Mouse (Mus musculus): ENCODE measurements around the gene F2r. TPM values are rescaled to one million over a fixed set of nuclear protein-coding genes. Genes with fewer than 3 reads are reported as not detected.

Gene F2r
- polyA plus RNA-seq, 1 experiment from 2014 or later: 107 TPM

DNA sequence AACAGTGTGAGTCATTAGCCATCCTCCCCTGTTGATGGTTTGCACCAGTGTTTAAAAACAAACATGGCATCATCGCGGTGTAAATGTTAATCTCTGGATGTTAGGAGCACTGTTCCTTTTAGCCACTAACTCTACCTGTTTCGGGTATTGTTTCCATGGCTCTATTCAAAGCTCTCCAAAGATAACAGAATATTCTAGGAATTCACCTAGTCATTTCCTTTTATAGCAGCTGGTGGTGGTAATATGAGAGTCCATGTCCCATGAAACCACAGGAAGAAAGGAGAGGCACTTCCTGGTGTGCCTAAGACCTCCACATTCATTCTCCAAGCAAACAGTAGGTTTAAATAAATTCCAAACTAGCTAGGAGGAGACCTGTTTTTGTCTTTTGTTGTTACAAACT lies 4.8 kb upstream of the F2r start:
- Histone ChIP-seq H3K4me3 (ENCODE audit: low read length) (no peak overlapping the region), H3K36me3 (ENCODE audit: control insufficient read depth, insufficient read depth) (no peaks in the 10 kb centered on the region), H3K27me3 (ENCODE audit: control insufficient read depth, insufficient read depth, low read length) (no peaks in the 10 kb centered on the region), H3K4me2 (ENCODE audit: low read depth, low read length) (no peak overlapping the region), H3K9ac (ENCODE audit: low read length) (no peak overlapping the region), H3K27ac (ENCODE audit: low read length) (no peak overlapping the region), H3K4me1 (ENCODE audit: control insufficient read depth, insufficient read depth, low read length) (peaks cover 16% of the 10 kb centered on the region), H3K9me3 (replicated peaks; ENCODE audit: control insufficient read depth, low read length) (no peaks in the 10 kb centered on the region)
- ATAC-seq (replicated peaks; ENCODE audit: extremely low read depth, insufficient read depth, low FRiP score): no peak
- WGBS: 66% methylated on average over 3 of the region's 3 CpGs

DNA sequence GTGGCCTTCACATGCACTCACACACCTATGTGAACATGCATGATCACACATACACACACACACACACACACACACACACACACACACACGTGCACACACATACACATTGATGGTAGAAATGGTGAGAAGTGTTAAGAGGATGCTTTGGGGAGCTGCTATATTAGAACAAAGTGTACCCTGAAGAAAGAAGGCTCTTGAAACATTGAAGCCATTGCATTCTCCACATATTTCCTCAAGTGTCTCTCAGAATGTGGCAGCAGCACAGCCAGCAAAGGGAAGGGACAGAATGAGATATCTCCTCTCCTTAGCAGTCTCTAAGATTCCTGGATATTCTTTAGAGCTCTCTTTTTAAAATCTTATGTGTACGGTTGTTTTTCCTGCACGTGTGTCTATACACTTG lies 3.3 kb upstream of the F2r start:
- Histone ChIP-seq H3K9ac (ENCODE audit: low read length) (no peak overlapping the region), H3K36me3 (ENCODE audit: control insufficient read depth, insufficient read depth) (no peaks in the 10 kb centered on the region), H3K4me1 (ENCODE audit: control insufficient read depth, insufficient read depth, low read length) (peaks cover 22% of the 10 kb centered on the region), H3K27me3 (ENCODE audit: control insufficient read depth, insufficient read depth, low read length) (no peaks in the 10 kb centered on the region), H3K4me2 (ENCODE audit: low read depth, low read length) (no peak overlapping the region), H3K4me3 (ENCODE audit: low read length) (no peak overlapping the region), H3K9me3 (replicated peaks; ENCODE audit: control insufficient read depth, low read length) (no peaks in the 10 kb centered on the region), H3K27ac (ENCODE audit: low read length) (peak overlapping the region; percentile 16; the same call in 1 of the 2 replicates)
- ATAC-seq (replicated peaks; ENCODE audit: extremely low read depth, insufficient read depth, low FRiP score): no peak
- 41% methylated on average over 3 of the region's 3 CpGs for WGBS

GRCm38 (mm10) chr13:95618859-95619258 lies 572 bp upstream of the F2r start:
- 0 out of 2 replicates have a peak, but pooled peaks have one; percentile 3 for ATAC-seq (replicated peaks; ENCODE audit: extremely low read depth, insufficient read depth, low FRiP score)
- H3K4me1 ChIP-seq (ENCODE audit: control insufficient read depth, insufficient read depth, low read length): peaks cover 45% of the 10 kb centered on the region

GRCm38 (mm10) chr13:95617671-95618171 lies 566 bp downstream of the F2r start:
- WGBS: under 1% methylated on average over 21 of the region's 21 CpGs
- peak; percentile 34 for ATAC-seq (replicated peaks; ENCODE audit: extremely low read depth, insufficient read depth, low FRiP score)

More at GRCm38 (mm10) chr13:95618859-95619258, 572 bp upstream of the F2r start:
- peak overlapping the region; percentile 95 for H3K4me3 ChIP-seq (ENCODE audit: low read length)
- peak overlapping the region; percentile 98 for H3K9ac ChIP-seq (ENCODE audit: low read length)
- no peaks in the 10 kb centered on the region for H3K36me3 ChIP-seq (ENCODE audit: control insufficient read depth, insufficient read depth)
- peak overlapping the region; percentile 82 for H3K4me2 ChIP-seq (ENCODE audit: low read depth, low read length)
- no peaks in the 10 kb centered on the region for H3K27me3 ChIP-seq (ENCODE audit: control insufficient read depth, insufficient read depth, low read length)
- H3K27ac ChIP-seq (ENCODE audit: low read length): peak overlapping the region; percentile 94
- no peaks in the 10 kb centered on the region for H3K9me3 ChIP-seq (replicated peaks; ENCODE audit: control insufficient read depth, low read length)
- 16% methylated on average over 13 of the region's 13 CpGs for WGBS

GRCm38 (mm10) chr13:95617082-95617670 lies 1.1 kb downstream of the F2r start:
- H3K27me3 ChIP-seq (ENCODE audit: control insufficient read depth, insufficient read depth, low read length): no peaks in the 10 kb centered on the region
- peak overlapping the region; percentile 94 for H3K27ac ChIP-seq (ENCODE audit: low read length)
- peak overlapping the region; percentile 98 for H3K9ac ChIP-seq (ENCODE audit: low read length)
- WGBS: 4% methylated on average over 17 of the region's 17 CpGs
- peaks cover 40% of the 10 kb centered on the region for H3K4me1 ChIP-seq (ENCODE audit: control insufficient read depth, insufficient read depth, low read length)
- H3K4me3 ChIP-seq (ENCODE audit: low read length): peak overlapping the region; percentile 95
- no peaks in the 10 kb centered on the region for H3K36me3 ChIP-seq (ENCODE audit: control insufficient read depth, insufficient read depth)
- H3K9me3 ChIP-seq (replicated peaks; ENCODE audit: control insufficient read depth, low read length): no peaks in the 10 kb centered on the region
- peak overlapping the region; percentile 82 for H3K4me2 ChIP-seq (ENCODE audit: low read depth, low read length)
- no peak for ATAC-seq (replicated peaks; ENCODE audit: extremely low read depth, insufficient read depth, low FRiP score)

More at GRCm38 (mm10) chr13:95617671-95618171, 566 bp downstream of the F2r start:
- Histone ChIP-seq H3K27ac (ENCODE audit: low read length) (peak overlapping the region; percentile 94), H3K36me3 (ENCODE audit: control insufficient read depth, insufficient read depth) (no peaks in the 10 kb centered on the region), H3K9me3 (replicated peaks; ENCODE audit: control insufficient read depth, low read length) (no peaks in the 10 kb centered on the region), H3K4me1 (ENCODE audit: control insufficient read depth, insufficient read depth, low read length) (peaks cover 39% of the 10 kb centered on the region), H3K9ac (ENCODE audit: low read length) (peak overlapping the region; percentile 98), H3K4me3 (ENCODE audit: low read length) (peak overlapping the region; percentile 95), H3K27me3 (ENCODE audit: control insufficient read depth, insufficient read depth, low read length) (no peaks in the 10 kb centered on the region), H3K4me2 (ENCODE audit: low read depth, low read length) (peak overlapping the region; percentile 82)

DNA sequence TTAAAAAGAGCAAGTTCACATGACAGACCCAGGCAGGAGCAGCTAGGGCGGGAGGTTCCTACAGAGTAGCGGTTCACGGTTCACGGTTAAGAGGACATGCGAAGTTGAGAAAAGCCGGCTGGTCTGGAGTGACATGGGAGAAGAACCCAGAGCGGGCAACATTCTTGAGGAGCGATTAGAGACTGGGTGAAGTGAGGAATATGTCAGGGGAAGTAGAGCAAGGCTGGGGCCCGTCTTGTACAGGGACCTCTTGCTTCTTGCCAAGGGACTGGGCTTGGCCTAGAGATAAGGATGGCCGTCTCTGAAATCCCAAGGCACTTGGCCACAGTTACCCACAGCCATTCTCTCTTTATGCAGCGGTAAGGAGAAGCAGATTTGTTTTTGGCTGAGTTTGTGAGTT lies 1.8 kb downstream of the F2r start:
- ATAC-seq (replicated peaks; ENCODE audit: extremely low read depth, insufficient read depth, low FRiP score): no peak
- H3K4me1 ChIP-seq (ENCODE audit: control insufficient read depth, insufficient read depth, low read length): peaks cover 38% of the 10 kb centered on the region

DNA sequence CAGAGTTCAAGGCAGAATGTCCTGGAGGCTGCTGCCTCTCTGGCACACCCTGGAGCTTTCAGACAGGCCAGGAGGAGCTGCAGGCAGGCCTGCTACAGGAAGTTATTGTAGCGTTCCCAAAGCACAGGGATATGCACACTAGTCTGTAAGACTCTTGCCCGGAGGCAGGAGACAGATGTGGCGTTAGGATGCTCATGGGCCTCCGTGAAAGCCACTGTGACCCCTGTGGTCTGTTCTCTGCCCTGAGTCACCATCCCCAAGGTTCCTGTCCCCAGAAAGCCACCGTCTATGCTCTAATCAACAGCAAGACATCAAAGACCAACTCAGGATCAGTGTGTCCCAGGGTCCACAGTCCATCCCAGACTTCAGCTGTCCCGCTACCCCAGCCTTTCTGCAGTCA lies 3.5 kb downstream of the F2r start:
- Histone ChIP-seq H3K4me3 (ENCODE audit: low read length) (peak overlapping the region; percentile 13), H3K4me1 (ENCODE audit: control insufficient read depth, insufficient read depth, low read length) (peaks cover 48% of the 10 kb centered on the region), H3K27ac (ENCODE audit: low read length) (peak overlapping the region; percentile 25), H3K27me3 (ENCODE audit: control insufficient read depth, insufficient read depth, low read length) (no peaks in the 10 kb centered on the region), H3K9ac (ENCODE audit: low read length) (peak overlapping the region; percentile 20; the same call in 1 of the 2 replicates), H3K9me3 (replicated peaks; ENCODE audit: control insufficient read depth, low read length) (no peaks in the 10 kb centered on the region), H3K4me2 (ENCODE audit: low read depth, low read length) (peak overlapping the region; percentile 4), H3K36me3 (ENCODE audit: control insufficient read depth, insufficient read depth) (no peaks in the 10 kb centered on the region)
- 61% methylated on average over 6 of the region's 6 CpGs for WGBS
- no peak for ATAC-seq (replicated peaks; ENCODE audit: extremely low read depth, insufficient read depth, low FRiP score)

More for the DNA sequence above, 1.8 kb downstream of the F2r start:
- H3K36me3 ChIP-seq (ENCODE audit: control insufficient read depth, insufficient read depth): no peaks in the 10 kb centered on the region
- 9% methylated on average over 11 of the region's 11 CpGs for WGBS
- peak overlapping the region; percentile 98 for H3K9ac ChIP-seq (ENCODE audit: low read length)
- peak overlapping the region; percentile 75 for H3K27ac ChIP-seq (ENCODE audit: low read length)
- peak overlapping the region; percentile 82 for H3K4me2 ChIP-seq (ENCODE audit: low read depth, low read length)
- no peaks in the 10 kb centered on the region for H3K27me3 ChIP-seq (ENCODE audit: control insufficient read depth, insufficient read depth, low read length)
- no peaks in the 10 kb centered on the region for H3K9me3 ChIP-seq (replicated peaks; ENCODE audit: control insufficient read depth, low read length)
- peak overlapping the region; percentile 95 for H3K4me3 ChIP-seq (ENCODE audit: low read length)

- H3K4me3 ChIP-seq (ENCODE audit: low read length): no peak overlapping the region
- WGBS: 77% methylated on average over 10 of the region's 10 CpGs
- H3K27me3 ChIP-seq (ENCODE audit: control insufficient read depth, insufficient read depth, low read length): no peaks in the 10 kb centered on the region
- H3K9ac ChIP-seq (ENCODE audit: low read length): no peak overlapping the region
- H3K4me2 ChIP-seq (ENCODE audit: low read depth, low read length): no peak overlapping the region
- H3K4me1 ChIP-seq (ENCODE audit: control insufficient read depth, insufficient read depth, low read length): peaks cover 45% of the 10 kb centered on the region
- peaks cover 8% of the 10 kb centered on the region for H3K36me3 ChIP-seq (ENCODE audit: control insufficient read depth, insufficient read depth)
- ATAC-seq (replicated peaks; ENCODE audit: extremely low read depth, insufficient read depth, low FRiP score): no peak
- H3K27ac ChIP-seq (ENCODE audit: low read length): peak overlapping the region; percentile 12; the same call in 1 of the 2 replicates
- H3K9me3 ChIP-seq (replicated peaks; ENCODE audit: control insufficient read depth, low read length): peaks cover 7% of the 10 kb centered on the region; the same call in 1 of the 2 replicates
Measured at GRCm38 (mm10) chr13:95612243-95612642, 6.0 kb downstream of the F2r start.

DNA sequence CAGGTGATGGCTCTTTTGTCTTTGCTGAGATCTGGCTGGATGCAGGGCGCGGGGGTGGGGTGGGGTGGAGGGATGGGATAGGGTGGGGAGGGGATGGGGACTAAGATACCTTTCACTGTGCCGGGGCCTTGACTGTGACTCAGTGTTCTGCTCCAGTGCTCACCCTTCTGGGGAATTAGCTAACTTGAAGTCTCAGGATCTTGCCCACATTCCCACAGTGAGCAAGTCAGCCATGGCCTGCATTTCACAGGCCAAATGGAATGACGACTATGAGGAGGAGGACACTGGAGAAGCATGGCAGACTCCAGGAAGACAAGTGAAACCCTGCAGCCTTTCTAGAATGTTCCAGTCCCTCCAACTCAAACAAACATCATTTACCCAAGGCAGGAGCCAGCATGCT lies 6.5 kb downstream of the F2r start:
- 72% methylated on average over 4 of the region's 4 CpGs for WGBS
- no peak for ATAC-seq (replicated peaks; ENCODE audit: extremely low read depth, insufficient read depth, low FRiP score)
- Histone ChIP-seq H3K27ac (ENCODE audit: low read length) (peak overlapping the region; percentile 79), H3K4me1 (ENCODE audit: control insufficient read depth, insufficient read depth, low read length) (peaks cover 41% of the 10 kb centered on the region), H3K36me3 (ENCODE audit: control insufficient read depth, insufficient read depth) (peaks cover 8% of the 10 kb centered on the region), H3K9ac (ENCODE audit: low read length) (no peak overlapping the region), H3K4me3 (ENCODE audit: low read length) (no peak overlapping the region), H3K9me3 (replicated peaks; ENCODE audit: control insufficient read depth, low read length) (peaks cover 7% of the 10 kb centered on the region; the same call in 1 of the 2 replicates), H3K4me2 (ENCODE audit: low read depth, low read length) (no peak overlapping the region), H3K27me3 (ENCODE audit: control insufficient read depth, insufficient read depth, low read length) (no peaks in the 10 kb centered on the region)
